Mouse (Mus musculus): ENCODE data around the gene Mgat3. TPM values are rescaled to one million over a fixed set of nuclear protein-coding genes. Genes with fewer than 3 reads are reported as not detected.

Mgat3 gene
- polyA plus RNA-seq, 1 experiment from 2014 or later: 8.8 TPM

DNA sequence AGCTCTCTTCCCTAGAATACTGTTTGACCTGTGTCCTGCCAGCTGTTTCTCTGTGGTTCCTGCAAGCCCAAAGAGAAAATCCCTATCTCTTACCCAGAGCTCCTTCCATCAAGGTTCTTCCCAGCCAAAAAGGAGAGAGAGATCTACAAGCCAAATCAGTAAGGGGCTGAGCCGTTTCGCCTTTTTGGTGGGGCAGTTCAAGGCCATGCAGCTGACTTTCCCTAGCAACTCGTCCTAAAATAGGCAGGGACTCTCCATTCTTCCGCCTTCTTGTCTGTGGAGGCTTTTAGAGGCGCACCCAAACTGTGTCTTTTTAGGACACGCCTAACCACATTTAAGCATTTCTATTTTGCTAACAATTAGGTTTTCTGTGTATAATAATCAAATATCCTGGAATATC is 29.8 kb upstream of the Mgat3 start:
- no peak overlapping the region for H3K9ac ChIP-seq (ENCODE audit: low read length)
- WGBS: 95% methylated on average over 6 of the region's 6 CpGs

DNA sequence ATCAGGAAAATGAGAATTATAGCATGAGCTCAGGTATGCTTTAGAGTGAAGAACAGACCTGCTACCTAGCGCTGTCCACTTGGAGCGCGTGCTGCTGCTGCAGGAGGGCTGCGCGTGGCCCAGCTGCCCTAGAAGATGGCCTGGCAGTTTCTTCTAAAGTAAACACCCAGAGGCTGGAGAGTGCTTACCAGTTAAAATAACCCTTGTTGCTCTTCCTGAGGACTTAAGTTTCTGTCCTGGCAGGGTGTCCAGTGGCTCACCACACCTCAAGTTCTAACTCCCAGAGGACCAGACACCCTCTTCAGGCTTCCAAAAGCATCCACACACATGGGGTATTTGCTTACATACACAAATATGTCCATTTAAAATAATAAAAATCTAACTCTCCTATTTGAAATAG is 28.1 kb upstream of the Mgat3 start:
- DNase-seq (ENCODE audit: low spot score) (no peak), ATAC-seq (replicated peaks; ENCODE audit: low FRiP score) (no peak)
- Histone ChIP-seq H3K27me3 (ENCODE audit: control insufficient read depth, insufficient read depth, low read length) (no peaks in the 10 kb centered on the region), H3K9ac (ENCODE audit: low read length) (no peak overlapping the region), H3K4me2 (ENCODE audit: low read depth, low read length, severe bottlenecking) (no peak overlapping the region), H3K36me3 (ENCODE audit: control insufficient read depth, insufficient read depth, low read length) (no peaks in the 10 kb centered on the region; the same call in 1 of the 2 replicates), H3K4me3 (ENCODE audit: low read depth, low read length) (no peak overlapping the region), H3K9me3 (ENCODE audit: control insufficient read depth, low read length) (no peaks in the 10 kb centered on the region), H3K4me1 (replicated peaks; ENCODE audit: control insufficient read depth, insufficient read depth, low read length) (no peaks in the 10 kb centered on the region), H3K27ac (ENCODE audit: low read depth, low read length) (no peak overlapping the region)
- WGBS: 95% methylated on average over 5 of the region's 5 CpGs

More for the DNA sequence above, 29.8 kb upstream of the Mgat3 start:
- no peak for DNase-seq (ENCODE audit: low spot score)
- no peak for ATAC-seq (replicated peaks; ENCODE audit: low FRiP score)
- no peaks in the 10 kb centered on the region; the same call in 1 of the 2 replicates for H3K36me3 ChIP-seq (ENCODE audit: control insufficient read depth, insufficient read depth, low read length)
- H3K27me3 ChIP-seq (ENCODE audit: control insufficient read depth, insufficient read depth, low read length): no peaks in the 10 kb centered on the region
- no peaks in the 10 kb centered on the region for H3K9me3 ChIP-seq (ENCODE audit: control insufficient read depth, low read length)
- H3K4me1 ChIP-seq (replicated peaks; ENCODE audit: control insufficient read depth, insufficient read depth, low read length): no peaks in the 10 kb centered on the region
- no peak overlapping the region for H3K4me3 ChIP-seq (ENCODE audit: low read depth, low read length)
- H3K4me2 ChIP-seq (ENCODE audit: low read depth, low read length, severe bottlenecking): no peak overlapping the region
- H3K27ac ChIP-seq (ENCODE audit: low read depth, low read length): no peak overlapping the region

DNA sequence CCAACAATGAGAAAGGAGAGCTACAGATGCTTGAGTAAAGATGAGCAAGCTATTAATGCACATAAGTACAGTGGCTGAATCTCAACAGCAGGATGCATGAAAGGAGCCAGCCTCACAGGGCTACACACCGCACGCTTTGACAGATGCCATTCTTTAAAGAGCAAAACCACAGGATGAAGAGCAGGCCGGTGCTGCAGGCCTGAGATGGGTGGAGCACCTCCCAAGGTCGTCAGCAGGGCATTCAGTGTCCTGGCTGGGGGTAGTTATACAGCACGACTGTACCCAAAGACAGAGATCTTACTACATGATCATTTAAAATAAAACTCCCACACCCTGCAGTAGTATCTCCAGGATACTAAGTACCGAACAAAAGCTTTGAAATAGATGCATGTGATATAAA is 27.4 kb upstream of the Mgat3 start:
- H3K27me3 ChIP-seq (ENCODE audit: control insufficient read depth, insufficient read depth, low read length): no peaks in the 10 kb centered on the region
- H3K36me3 ChIP-seq (ENCODE audit: control insufficient read depth, insufficient read depth, low read length): no peaks in the 10 kb centered on the region; the same call in 1 of the 2 replicates
- DNase-seq (ENCODE audit: low spot score) (no peak), ATAC-seq (replicated peaks; ENCODE audit: low FRiP score) (no peak)
- no peaks in the 10 kb centered on the region for H3K4me1 ChIP-seq (replicated peaks; ENCODE audit: control insufficient read depth, insufficient read depth, low read length)
- no peak overlapping the region for H3K9ac ChIP-seq (ENCODE audit: low read length)
- H3K27ac ChIP-seq (ENCODE audit: low read depth, low read length): no peak overlapping the region
- H3K4me3 ChIP-seq (ENCODE audit: low read depth, low read length): no peak overlapping the region
- H3K4me2 ChIP-seq (ENCODE audit: low read depth, low read length, severe bottlenecking): no peak overlapping the region
- no peaks in the 10 kb centered on the region for H3K9me3 ChIP-seq (ENCODE audit: control insufficient read depth, low read length)
- WGBS: 72% methylated on average over 6 of the region's 6 CpGs

DNA sequence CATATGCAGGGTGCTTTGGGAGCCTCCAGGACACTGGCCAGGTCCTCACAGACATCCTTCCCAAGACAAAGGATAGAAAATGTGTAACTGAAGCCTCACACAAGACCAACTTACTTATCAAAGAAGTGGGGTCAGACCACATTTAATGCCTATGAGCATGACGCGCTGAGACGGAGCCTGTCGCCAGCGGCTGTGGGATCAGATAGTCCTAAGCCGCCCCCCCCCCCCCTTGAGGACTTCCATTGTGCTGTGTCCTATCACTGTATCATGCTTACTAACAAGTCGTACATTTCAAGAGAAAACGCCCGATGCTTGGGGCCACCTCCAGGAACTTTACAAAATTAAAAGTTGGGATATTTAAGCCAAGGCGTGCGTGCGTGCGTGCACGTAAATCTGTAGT is 26.4 kb upstream of the Mgat3 start:
- Histone ChIP-seq H3K9me3 (ENCODE audit: control insufficient read depth, low read length) (no peaks in the 10 kb centered on the region), H3K4me3 (ENCODE audit: low read depth, low read length) (no peak overlapping the region), H3K4me1 (replicated peaks; ENCODE audit: control insufficient read depth, insufficient read depth, low read length) (no peaks in the 10 kb centered on the region), H3K36me3 (ENCODE audit: control insufficient read depth, insufficient read depth, low read length) (no peaks in the 10 kb centered on the region; the same call in 1 of the 2 replicates), H3K9ac (ENCODE audit: low read length) (no peak overlapping the region), H3K4me2 (ENCODE audit: low read depth, low read length, severe bottlenecking) (no peak overlapping the region), H3K27me3 (ENCODE audit: control insufficient read depth, insufficient read depth, low read length) (no peaks in the 10 kb centered on the region), H3K27ac (ENCODE audit: low read depth, low read length) (no peak overlapping the region)
- WGBS: 93% methylated on average over 14 of the region's 14 CpGs
- ATAC-seq (replicated peaks; ENCODE audit: low FRiP score): no peak
- DNase-seq (ENCODE audit: low spot score): no peak

DNA sequence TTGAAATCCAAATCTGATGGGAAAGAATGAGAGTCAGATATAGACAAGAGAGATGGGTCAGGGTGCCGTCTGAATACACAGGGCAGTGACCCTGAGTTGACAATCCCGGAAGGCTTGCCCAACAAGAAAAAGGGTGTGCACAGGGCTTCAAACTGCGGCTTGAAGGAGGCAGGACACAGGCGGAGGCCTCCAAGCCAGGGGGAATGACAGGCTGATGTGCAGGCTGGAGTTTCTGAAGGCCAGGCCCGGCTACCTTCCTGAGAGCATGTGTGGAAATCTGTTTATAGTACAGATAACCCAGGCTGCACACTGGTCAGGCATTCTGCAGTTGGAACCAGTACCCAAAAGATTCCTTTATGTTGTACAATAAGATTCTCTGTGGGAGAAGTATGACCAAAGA is 26.0 kb upstream of the Mgat3 start:
- DNase-seq (ENCODE audit: low spot score) (no peak), ATAC-seq (replicated peaks; ENCODE audit: low FRiP score) (no peak)
- Histone ChIP-seq H3K9ac (ENCODE audit: low read length) (no peak overlapping the region), H3K4me1 (replicated peaks; ENCODE audit: control insufficient read depth, insufficient read depth, low read length) (no peaks in the 10 kb centered on the region), H3K9me3 (ENCODE audit: control insufficient read depth, low read length) (no peaks in the 10 kb centered on the region), H3K36me3 (ENCODE audit: control insufficient read depth, insufficient read depth, low read length) (no peaks in the 10 kb centered on the region; the same call in 1 of the 2 replicates), H3K4me3 (ENCODE audit: low read depth, low read length) (no peak overlapping the region), H3K4me2 (ENCODE audit: low read depth, low read length, severe bottlenecking) (no peak overlapping the region), H3K27ac (ENCODE audit: low read depth, low read length) (no peak overlapping the region), H3K27me3 (ENCODE audit: control insufficient read depth, insufficient read depth, low read length) (no peaks in the 10 kb centered on the region)
- 86% methylated on average over 5 of the region's 5 CpGs for WGBS

DNA sequence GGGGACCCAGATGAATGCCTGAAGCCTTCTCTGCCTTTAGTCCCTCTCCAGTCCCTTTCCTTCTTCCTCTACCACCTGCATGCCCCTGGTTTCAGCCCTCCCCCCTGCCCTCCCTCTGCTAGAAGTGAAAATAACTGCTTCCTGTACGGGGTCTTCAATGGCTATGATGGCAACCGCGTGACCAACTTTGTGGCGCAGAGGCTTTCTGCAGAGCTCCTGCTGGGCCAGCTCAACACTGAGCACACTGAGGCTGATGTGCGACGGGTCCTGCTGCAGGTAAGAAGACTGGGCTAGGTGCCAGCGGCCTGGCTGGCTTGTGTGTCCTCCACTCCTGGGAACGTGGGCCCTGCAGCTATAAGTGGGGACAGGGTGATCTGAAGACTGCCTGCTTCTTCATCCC is 25.0 kb upstream of the Mgat3 start:
- Histone ChIP-seq H3K4me1 (replicated peaks; ENCODE audit: control insufficient read depth, insufficient read depth, low read length) (no peaks in the 10 kb centered on the region), H3K9me3 (ENCODE audit: control insufficient read depth, low read length) (no peaks in the 10 kb centered on the region), H3K9ac (ENCODE audit: low read length) (no peak overlapping the region), H3K4me3 (ENCODE audit: low read depth, low read length) (no peak overlapping the region), H3K27ac (ENCODE audit: low read depth, low read length) (no peak overlapping the region), H3K4me2 (ENCODE audit: low read depth, low read length, severe bottlenecking) (no peak overlapping the region), H3K36me3 (ENCODE audit: control insufficient read depth, insufficient read depth, low read length) (peaks cover 5% of the 10 kb centered on the region; the same call in 1 of the 2 replicates), H3K27me3 (ENCODE audit: control insufficient read depth, insufficient read depth, low read length) (no peaks in the 10 kb centered on the region)
- 91% methylated on average over 8 of the region's 8 CpGs for WGBS
- no peak for DNase-seq (ENCODE audit: low spot score)
- no peak for ATAC-seq (replicated peaks; ENCODE audit: low FRiP score)

DNA sequence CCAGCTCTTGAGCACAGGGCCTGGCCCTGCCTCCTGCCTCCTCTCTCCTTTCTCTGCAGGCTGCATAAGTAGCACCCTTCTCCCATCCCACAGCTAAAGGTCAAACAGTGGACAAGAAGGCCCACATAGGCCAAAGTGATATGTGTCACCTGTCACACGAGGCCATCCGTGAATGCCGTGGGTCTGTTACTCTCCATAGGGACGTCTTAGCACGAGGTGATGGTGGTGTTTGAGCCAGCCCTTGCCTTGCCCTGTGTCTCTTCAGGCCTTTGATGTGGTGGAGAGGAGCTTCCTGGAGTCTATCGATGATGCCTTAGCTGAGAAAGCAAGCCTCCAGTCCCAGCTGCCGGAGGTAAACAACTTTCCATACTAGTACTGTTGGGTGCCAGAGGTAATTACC is 24.0 kb upstream of the Mgat3 start:
- Histone ChIP-seq H3K9me3 (ENCODE audit: control insufficient read depth, low read length) (no peaks in the 10 kb centered on the region), H3K9ac (ENCODE audit: low read length) (no peak overlapping the region), H3K4me3 (ENCODE audit: low read depth, low read length) (no peak overlapping the region), H3K27me3 (ENCODE audit: control insufficient read depth, insufficient read depth, low read length) (no peaks in the 10 kb centered on the region), H3K4me2 (ENCODE audit: low read depth, low read length, severe bottlenecking) (no peak overlapping the region), H3K4me1 (replicated peaks; ENCODE audit: control insufficient read depth, insufficient read depth, low read length) (no peaks in the 10 kb centered on the region), H3K27ac (ENCODE audit: low read depth, low read length) (no peak overlapping the region), H3K36me3 (ENCODE audit: control insufficient read depth, insufficient read depth, low read length) (peaks cover 7% of the 10 kb centered on the region; the same call in 1 of the 2 replicates)
- 88% methylated on average over 7 of the region's 7 CpGs for WGBS
- ATAC-seq (replicated peaks; ENCODE audit: low FRiP score) (no peak), DNase-seq (ENCODE audit: low spot score) (no peak)

DNA sequence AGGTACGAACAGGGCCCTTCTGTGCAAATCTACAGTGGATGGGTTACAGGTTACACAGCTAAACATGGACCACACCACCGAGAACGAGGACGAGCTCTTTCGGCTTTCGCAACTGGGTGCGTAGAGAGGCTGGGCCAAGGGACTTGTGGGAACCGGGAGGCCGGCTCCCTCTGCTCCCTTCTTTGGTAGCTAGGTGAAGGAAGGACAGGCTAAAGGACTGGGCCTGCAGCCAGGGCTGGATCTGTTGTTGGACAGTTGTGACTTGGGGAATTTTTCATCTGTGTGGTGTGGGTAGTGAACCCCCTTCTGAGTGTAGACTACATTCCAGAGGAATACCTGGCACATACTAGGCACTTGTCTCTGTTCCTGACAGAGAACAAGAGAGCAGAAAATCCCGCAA is 20.9 kb upstream of the Mgat3 start:
- Histone ChIP-seq H3K27ac (ENCODE audit: low read depth, low read length) (no peak overlapping the region), H3K4me3 (ENCODE audit: low read depth, low read length) (no peak overlapping the region), H3K27me3 (ENCODE audit: control insufficient read depth, insufficient read depth, low read length) (no peaks in the 10 kb centered on the region), H3K9me3 (ENCODE audit: control insufficient read depth, low read length) (no peaks in the 10 kb centered on the region), H3K9ac (ENCODE audit: low read length) (no peak overlapping the region), H3K4me2 (ENCODE audit: low read depth, low read length, severe bottlenecking) (no peak overlapping the region), H3K36me3 (ENCODE audit: control insufficient read depth, insufficient read depth, low read length) (peaks cover 7% of the 10 kb centered on the region; the same call in 1 of the 2 replicates), H3K4me1 (replicated peaks; ENCODE audit: control insufficient read depth, insufficient read depth, low read length) (no peaks in the 10 kb centered on the region)
- 90% methylated on average over 10 of the region's 10 CpGs for WGBS
- no peak for DNase-seq (ENCODE audit: low spot score)
- ATAC-seq (replicated peaks; ENCODE audit: low FRiP score): no peak

DNA sequence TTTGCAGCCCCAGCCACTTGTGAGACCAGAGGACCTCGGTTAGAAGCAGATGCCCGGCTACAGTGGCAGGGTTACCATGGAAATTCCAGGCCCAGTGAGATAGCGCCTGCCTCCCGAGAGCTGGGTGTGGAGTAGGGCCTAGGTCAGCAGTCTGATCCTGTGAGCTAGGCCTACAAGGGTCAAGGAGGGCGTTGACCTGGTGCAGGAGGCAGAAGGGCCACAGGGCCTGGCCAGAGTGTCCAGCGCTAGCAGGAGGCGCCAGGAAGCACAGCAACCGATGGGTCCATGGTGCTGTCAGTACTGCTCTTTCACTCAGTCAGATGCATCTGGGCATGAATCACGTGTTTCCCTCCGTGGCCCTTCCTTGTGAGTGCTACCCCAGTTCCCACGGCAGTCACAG is 19.8 kb upstream of the Mgat3 start:
- Histone ChIP-seq H3K27me3 (ENCODE audit: control insufficient read depth, insufficient read depth, low read length) (no peaks in the 10 kb centered on the region), H3K36me3 (ENCODE audit: control insufficient read depth, insufficient read depth, low read length) (peaks cover 7% of the 10 kb centered on the region)
- DNase-seq (ENCODE audit: low spot score): no peak

More for the DNA sequence above, 19.8 kb upstream of the Mgat3 start:
- no peaks in the 10 kb centered on the region for H3K9me3 ChIP-seq (ENCODE audit: control insufficient read depth, low read length)
- ATAC-seq (replicated peaks; ENCODE audit: low FRiP score): no peak
- H3K9ac ChIP-seq (ENCODE audit: low read length): no peak overlapping the region
- H3K4me2 ChIP-seq (ENCODE audit: low read depth, low read length, severe bottlenecking): no peak overlapping the region
- no peak overlapping the region for H3K4me3 ChIP-seq (ENCODE audit: low read depth, low read length)
- WGBS: 89% methylated on average over 11 of the region's 11 CpGs
- no peaks in the 10 kb centered on the region for H3K4me1 ChIP-seq (replicated peaks; ENCODE audit: control insufficient read depth, insufficient read depth, low read length)
- no peak overlapping the region for H3K27ac ChIP-seq (ENCODE audit: low read depth, low read length)

All from forebrain, embryonic 11.5 days (tissue).